Mouse (Mus musculus) lung, postnatal 0 days (tissue): Measurements from ENCODE around the gene Zfp69.

Source experiments
- CTCF ChIP-seq: IDR thresholded peaks from 2 replicates; pipeline ENCODE4 v1.5.1; 2016; ENCODE audit warnings: antibody characterized with exemption, mild to moderate bottlenecking
- EP300 ChIP-seq: IDR thresholded peaks from 2 replicates; pipeline ENCODE4 v1.6.1; 2016; ENCODE audit warnings: antibody characterized with exemption, mild to moderate bottlenecking, control low read depth

- TF ChIP-seq CTCF (no peak), EP300 (no peak)
Measured at GRCm38 (mm10) chr4:120953038-120953437, 1.5 kb upstream of the Zfp69 start.
